Mouse (Mus musculus) stomach, embryonic 16.5 days (tissue): Measurements from ENCODE around the gene Gm6890. TPM values are rescaled to one million over a fixed set of nuclear protein-coding genes. Genes with fewer than 3 reads are reported as not detected.
"Not testable (repeated sequence)": the region's sequence is repeated elsewhere in the genome, so short reads cannot be mapped to it uniquely, and the experiment has no call there.

Experiments
- ATAC-seq: fragments of 200-750 bp; cut with Nextera tagmentation; 2 replicates; pipeline ENCODE4 v1.8.0; 2017; ENCODE audit warnings: moderate number of reproducible peaks, moderate TSS enrichment; ENCODE audit not compliant: insufficient read depth, low FRiP score
- H3K27ac ChIP-seq: fragments of 300-500 bp; sonication (generic); 2 replicates; pipeline ENCODE4 v1.5.1; 2014; ENCODE audit warnings: low read length
- H3K27me3 ChIP-seq: fragments of 300-500 bp; sonication (generic); 2 replicates; pipeline ENCODE4 v1.6.1; 2014; ENCODE audit warnings: low read length, control low read depth, mixed read lengths; ENCODE audit not compliant: control insufficient read depth, insufficient read depth
- H3K36me3 ChIP-seq: fragments of 300-500 bp; sonication (generic); 2 replicates; pipeline ENCODE4 v1.6.1; 2014; ENCODE audit warnings: low read length; ENCODE audit not compliant: control insufficient read depth, insufficient read depth
- H3K4me1 ChIP-seq: fragments of 300-500 bp; sonication (generic); 2 replicates; pipeline ENCODE4 v1.6.1; 2014; ENCODE audit warnings: low read length, control low read depth, mixed read lengths; ENCODE audit not compliant: control insufficient read depth, insufficient read depth
- H3K4me2 ChIP-seq: fragments of 300-500 bp; sonication (generic); 2 replicates; pipeline ENCODE4 v1.6.1; 2014; ENCODE audit warnings: low read depth, low read length, mixed read lengths
- H3K4me3 ChIP-seq: fragments of 300-500 bp; sonication (generic); replicated peaks from 2 replicates; pipeline ENCODE4 v1.5.1; 2014; ENCODE audit warnings: mild to moderate bottlenecking, low read length
- H3K9ac ChIP-seq: fragments of 300-500 bp; sonication (generic); 2 replicates; pipeline ENCODE4 v1.6.1; 2014; ENCODE audit warnings: low read length
- H3K9me3 ChIP-seq: fragments of 300-500 bp; sonication (generic); replicated peaks from 2 replicates; pipeline ENCODE4 v1.6.1; 2016; ENCODE audit warnings: low read length, control low read depth; ENCODE audit not compliant: control insufficient read depth
- WGBS: fragments of 180-500 bp; shearing (Covaris S2); extraction: QIAGEN DNeasy Blood & Tissue Kit; methylation state at CpG from one replicate; pipeline ENCODE4 v1.1.7; 2014; 5-methylcytosine and 5-hydroxymethylcytosine counted together
- polyA plus RNA-seq: library from polyadenylated mRNA; unstranded; fragments of >200 nt; fragmentation: Nextera tagmentation; extraction: Ambion mirVana; gene quantifications from 2 replicates; pipeline ENCODE4 v1.2.1, GENCODE M21; 2015

Gene Gm6890
- not detected in 2 replicates for polyA plus RNA-seq

- H3K4me3 ChIP-seq, ATAC-seq, H3K4me1 ChIP-seq, H3K27me3 ChIP-seq, H3K9me3 ChIP-seq, H3K27ac ChIP-seq, H3K36me3 ChIP-seq, H3K4me2 ChIP-seq, H3K9ac ChIP-seq: not testable (repeated sequence)
- 79% methylated on average over 8 of the region's 9 CpGs for WGBS
Observed at GRCm38 (mm10) chrX:74740627-74741026, at the start of gene Gm6890. Gene Gm6890 (plus strand): TSS chrX:74740927.

- H3K4me2 ChIP-seq, ATAC-seq, H3K9me3 ChIP-seq, H3K4me1 ChIP-seq, H3K27ac ChIP-seq, H3K36me3 ChIP-seq, H3K4me3 ChIP-seq, H3K9ac ChIP-seq, H3K27me3 ChIP-seq: not testable (repeated sequence)
- WGBS: 91% methylated on average over 6 of the region's 10 CpGs
Observed at GRCm38 (mm10) chrX:74726195-74726594, 14.5 kb upstream of the Gm6890 start.

GRCm38 (mm10) chrX:74770715-74771114 is 30.0 kb downstream of the Gm6890 start:
- not testable (repeated sequence) for H3K4me1 ChIP-seq, ATAC-seq, H3K4me2 ChIP-seq, H3K27me3 ChIP-seq, H3K4me3 ChIP-seq, H3K27ac ChIP-seq, H3K9ac ChIP-seq, H3K9me3 ChIP-seq, H3K36me3 ChIP-seq
- WGBS: no CpG with 5 or more reads among the region's 1 CpGs

Other genes starting within 250 kb of the Gm6890 start
- gene Olfr1326-ps1, start 166.0 kb upstream of the Gm6890 start, polyA plus RNA-seq: not detected in 2 replicates
- gene Olfr1325, start 148.2 kb upstream of the Gm6890 start, polyA plus RNA-seq: not detected in 2 replicates
- gene Gm5640, start 95.3 kb upstream of the Gm6890 start, polyA plus RNA-seq: not detected in 2 replicates
- not detected in 2 replicates for gene Gm5936, start 96.3 kb downstream of the Gm6890 start, polyA plus RNA-seq